Mouse (Mus musculus): ENCODE measurements around the gene Olfr1014. TPM values are rescaled to one million over a fixed set of nuclear protein-coding genes. Genes with fewer than 3 reads are reported as not detected.

Gene Olfr1014
- polyA plus RNA-seq, 1 experiment from 2014 or later = not detected

Other genes starting within 250 kb of the Olfr1014 start
- not detected in 2 replicates for gene Olfr996, start 193.5 kb upstream of the Olfr1014 start, polyA plus RNA-seq (2015; fragmentation: Nextera tagmentation; extraction: Ambion mirVana)
- not detected in 2 replicates for gene Olfr998, start 183.8 kb upstream of the Olfr1014 start, polyA plus RNA-seq (2015; fragmentation: Nextera tagmentation; extraction: Ambion mirVana)
- not detected in 2 replicates for gene Olfr1000, start 160.8 kb upstream of the Olfr1014 start, polyA plus RNA-seq (2015; fragmentation: Nextera tagmentation; extraction: Ambion mirVana)
- gene Olfr1002, start 122.0 kb upstream of the Olfr1014 start, polyA plus RNA-seq (2015; fragmentation: Nextera tagmentation; extraction: Ambion mirVana) = not detected in 2 replicates
- gene Olfr154, start 108.3 kb upstream of the Olfr1014 start, polyA plus RNA-seq (2015; fragmentation: Nextera tagmentation; extraction: Ambion mirVana) = not detected in 2 replicates
- gene Olfr1006, start 93.9 kb upstream of the Olfr1014 start, polyA plus RNA-seq (2015; fragmentation: Nextera tagmentation; extraction: Ambion mirVana) = not detected in 2 replicates
- not detected in 2 replicates for gene Olfr1008, start 83.3 kb upstream of the Olfr1014 start, polyA plus RNA-seq (2015; fragmentation: Nextera tagmentation; extraction: Ambion mirVana)
- gene Olfr1009, start 57.3 kb upstream of the Olfr1014 start, polyA plus RNA-seq (2015; fragmentation: Nextera tagmentation; extraction: Ambion mirVana) = not detected in 2 replicates
- gene Olfr1012, start 9.9 kb upstream of the Olfr1014 start, polyA plus RNA-seq (2015; fragmentation: Nextera tagmentation; extraction: Ambion mirVana) = not detected in 2 replicates
- not detected in 2 replicates for gene Olfr1013, start 5.6 kb upstream of the Olfr1014 start, polyA plus RNA-seq (2015; fragmentation: Nextera tagmentation; extraction: Ambion mirVana)
- gene Olfr1015, start 9.3 kb downstream of the Olfr1014 start, polyA plus RNA-seq (2015; fragmentation: Nextera tagmentation; extraction: Ambion mirVana) = not detected in 2 replicates
- not detected in 2 replicates for gene Olfr1016, start 29.8 kb downstream of the Olfr1014 start, polyA plus RNA-seq (2015; fragmentation: Nextera tagmentation; extraction: Ambion mirVana)
- not detected in 2 replicates for gene Olfr1018, start 45.8 kb downstream of the Olfr1014 start, polyA plus RNA-seq (2015; fragmentation: Nextera tagmentation; extraction: Ambion mirVana)
- gene Olfr1019, start 72.8 kb downstream of the Olfr1014 start, polyA plus RNA-seq (2015; fragmentation: Nextera tagmentation; extraction: Ambion mirVana) = not detected in 2 replicates
- gene Olfr1020, start 74.3 kb downstream of the Olfr1014 start, polyA plus RNA-seq (2015; fragmentation: Nextera tagmentation; extraction: Ambion mirVana) = not detected in 2 replicates
- not detected in 2 replicates for gene Olfr1022, start 95.9 kb downstream of the Olfr1014 start, polyA plus RNA-seq (2015; fragmentation: Nextera tagmentation; extraction: Ambion mirVana)
- not detected in 2 replicates for gene Olfr1023, start 112.9 kb downstream of the Olfr1014 start, polyA plus RNA-seq (2015; fragmentation: Nextera tagmentation; extraction: Ambion mirVana)
- not detected in 2 replicates for gene Olfr1024, start 132.3 kb downstream of the Olfr1014 start, polyA plus RNA-seq (2015; fragmentation: Nextera tagmentation; extraction: Ambion mirVana)
- gene Olfr1025-ps1, start 142.5 kb downstream of the Olfr1014 start, polyA plus RNA-seq (2015; fragmentation: Nextera tagmentation; extraction: Ambion mirVana) = not detected in 2 replicates
- not detected in 2 replicates for gene Olfr1026, start 148.8 kb downstream of the Olfr1014 start, polyA plus RNA-seq (2015; fragmentation: Nextera tagmentation; extraction: Ambion mirVana)
- not detected in 2 replicates for gene Olfr1028, start 177.7 kb downstream of the Olfr1014 start, polyA plus RNA-seq (2015; fragmentation: Nextera tagmentation; extraction: Ambion mirVana)
- not detected in 2 replicates for gene Olfr1029, start 201.2 kb downstream of the Olfr1014 start, polyA plus RNA-seq (2015; fragmentation: Nextera tagmentation; extraction: Ambion mirVana)
- not detected in 2 replicates for gene Olfr1030, start 206.6 kb downstream of the Olfr1014 start, polyA plus RNA-seq (2015; fragmentation: Nextera tagmentation; extraction: Ambion mirVana)
- gene Olfr1031, start 217.6 kb downstream of the Olfr1014 start, polyA plus RNA-seq (2015; fragmentation: Nextera tagmentation; extraction: Ambion mirVana) = not detected in 2 replicates
- gene Olfr1032, start 232.8 kb downstream of the Olfr1014 start, polyA plus RNA-seq (2015; fragmentation: Nextera tagmentation; extraction: Ambion mirVana) = not detected in 2 replicates
- gene Olfr1033, start 247.9 kb downstream of the Olfr1014 start, polyA plus RNA-seq (2015; fragmentation: Nextera tagmentation; extraction: Ambion mirVana) = 1.6 and 3.0 TPM in 2 replicates

Data from intestine, embryonic 16.5 days (tissue).